Comparison of ENCODE assay signal across 8 mouse cellular contexts in the genomic region with DNA sequence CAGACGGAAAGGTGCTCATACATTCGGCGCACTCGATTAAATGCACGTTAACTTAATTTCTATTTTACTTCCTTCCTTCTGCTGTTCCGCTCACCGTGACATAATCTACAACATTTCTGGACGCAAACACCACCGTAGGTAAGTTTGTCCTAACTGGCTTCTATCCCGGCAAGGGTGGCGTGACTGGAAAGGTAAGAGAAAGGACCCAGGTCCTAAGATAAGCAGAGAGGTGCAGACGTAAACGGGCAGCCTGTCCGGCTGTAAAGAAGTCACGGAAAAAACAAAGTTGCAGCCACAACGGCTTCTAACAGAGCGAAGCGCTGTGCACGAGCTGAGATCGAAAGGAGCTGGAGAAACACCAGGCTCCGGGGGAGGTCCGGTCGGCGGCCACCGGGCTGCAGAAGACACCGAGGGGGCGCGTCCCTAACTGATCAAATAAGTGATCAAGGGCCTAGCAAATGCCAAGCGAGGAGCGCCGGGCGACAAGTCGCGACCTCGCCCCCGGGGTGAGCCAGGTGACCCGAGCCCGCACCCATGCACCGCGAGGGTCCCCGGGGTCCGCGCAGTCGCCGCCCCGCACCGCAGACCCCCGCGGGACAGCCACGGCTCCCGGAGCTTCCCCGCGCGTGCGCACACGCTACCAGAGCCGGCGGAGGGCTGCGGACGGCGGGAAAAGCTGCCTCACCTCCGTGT. TPM values are rescaled to one million over a fixed set of nuclear protein-coding genes. Genes with fewer than 3 reads are reported as not detected.
DNase-seq lines count a peak whose midpoint lies in the region; ATAC-seq and TF ChIP-seq lines count a peak whose summit lies in the region.

No protein-coding gene starts in this region.

- H3K4me3 ChIP-seq in heart, embryonic 13.5 days = peak overlapping the region; percentile 81
- H3K4me3 ChIP-seq in C2C12 (ENCODE audit: insufficient read depth, poor library complexity, severe bottlenecking) = peak overlapping the region; percentile 92
- peak overlapping the region; percentile 93 for H3K4me3 ChIP-seq in hindbrain, embryonic 16.5 days (ENCODE audit: low read length)
- peak overlapping the region; percentile 90 for H3K4me3 ChIP-seq in midbrain, embryonic 10.5 days

- 2% methylated on average over 60 of the region's 62 CpGs for WGBS in heart, embryonic 13.5 days
- WGBS in hindbrain, embryonic 16.5 days = 1% methylated on average over 59 of the region's 62 CpGs
- WGBS in midbrain, embryonic 10.5 days = 2% methylated on average over 62 of the region's 62 CpGs

- peak overlapping the region; percentile 96 for H3K27ac ChIP-seq in heart, embryonic 13.5 days (replicated peaks)
- peak overlapping the region; percentile 97 for H3K27ac ChIP-seq in hindbrain, embryonic 16.5 days (ENCODE audit: low read depth, low read length)
- peak overlapping the region; percentile 96 for H3K27ac ChIP-seq in midbrain, embryonic 10.5 days (replicated peaks)

- H3K79me3 ChIP-seq in C2C12 (ENCODE audit: low read depth) = peaks cover 45% of the 10 kb centered on the region

- H3ac ChIP-seq in C2C12 (ENCODE audit: control insufficient read depth, insufficient read length, low read depth) = peak overlapping the region; percentile 100

- peaks cover 25% of the 10 kb centered on the region for H3K4me1 ChIP-seq in heart, embryonic 13.5 days
- H3K4me1 ChIP-seq in hindbrain, embryonic 16.5 days (ENCODE audit: control insufficient read depth, insufficient read depth, low read depth, low read length) = peaks cover 21% of the 10 kb centered on the region
- H3K4me1 ChIP-seq in midbrain, embryonic 10.5 days = peaks cover 26% of the 10 kb centered on the region

- H3K9me3 ChIP-seq in heart, embryonic 13.5 days = no peaks in the 10 kb centered on the region
- no peaks in the 10 kb centered on the region for H3K9me3 ChIP-seq in hindbrain, embryonic 16.5 days (ENCODE audit: control insufficient read depth, low read length)
- no peaks in the 10 kb centered on the region for H3K9me3 ChIP-seq in midbrain, embryonic 10.5 days (replicated peaks)

- peak; percentile 61 for ATAC-seq in heart, embryonic 13.5 days (ENCODE audit: extremely low read depth, insufficient number of reproducible peaks, low FRiP score, low TSS enrichment)
- peak; percentile 12; the same call in 1 of the 2 replicates for ATAC-seq in common myeloid progenitor, adult 5-6 weeks (replicated peaks; ENCODE audit: low read depth, poor library complexity, severe bottlenecking)
- ATAC-seq in hindbrain, embryonic 16.5 days = peak; percentile 81

- peaks cover 20% of the 10 kb centered on the region for H3K36me3 ChIP-seq in heart, embryonic 13.5 days
- peaks cover 18% of the 10 kb centered on the region for H3K36me3 ChIP-seq in C2C12 (ENCODE audit: control insufficient read depth, insufficient read depth)
- no peaks in the 10 kb centered on the region for H3K36me3 ChIP-seq in hindbrain, embryonic 16.5 days (ENCODE audit: control insufficient read depth, insufficient read depth, low read length)
- H3K36me3 ChIP-seq in midbrain, embryonic 10.5 days = peaks cover 16% of the 10 kb centered on the region; the same call in 1 of the 2 replicates

- H3K79me2 ChIP-seq in C2C12 (ENCODE audit: control insufficient read depth, insufficient read depth) = peaks cover 70% of the 10 kb centered on the region

- H3K27me3 ChIP-seq in heart, embryonic 13.5 days (replicated peaks) = no peaks in the 10 kb centered on the region
- H3K27me3 ChIP-seq in C2C12 (ENCODE audit: control insufficient read depth, insufficient read depth, insufficient read length) = no peaks in the 10 kb centered on the region
- no peaks in the 10 kb centered on the region for H3K27me3 ChIP-seq in hindbrain, embryonic 16.5 days (replicated peaks; ENCODE audit: control insufficient read depth, insufficient read depth, low read length)
- H3K27me3 ChIP-seq in midbrain, embryonic 10.5 days (ENCODE audit: low read depth, poor library complexity, severe bottlenecking) = no peaks in the 10 kb centered on the region

- no peak for DNase-seq in heart, adult 11 months
- no peak for DNase-seq in midbrain, embryonic 10.5 days (ENCODE audit: low spot score)
- no peak for DNase-seq in MN1 (ENCODE audit: low spot score)
- DNase-seq in ovary, adult 18-20 months (ENCODE audit: low spot score) = no peak

- H3K9ac ChIP-seq in heart, embryonic 13.5 days = peak overlapping the region; percentile 95
- H3K9ac ChIP-seq in hindbrain, embryonic 16.5 days (ENCODE audit: low read depth, low read length) = peak overlapping the region; percentile 88

- peak overlapping the region; percentile 91 for H3K4me2 ChIP-seq in heart, embryonic 13.5 days
- H3K4me2 ChIP-seq in hindbrain, embryonic 16.5 days (ENCODE audit: low read length) = peak overlapping the region; percentile 88

- TF ChIP-seq CTCF in C2C12 (IDR thresholded peaks at IDR 0.05; ENCODE audit: control insufficient read depth, insufficient read depth, insufficient read length) = no peak

TF ChIP-seq in C2C12, 6 proteins besides CTCF, POLR2A, EP300 and RAD21:
- no peak for TF ChIP-seq FOSL1 (IDR thresholded peaks at IDR 0.05; ENCODE audit: insufficient read depth, low read length, poor library complexity, severe bottlenecking)
- no peak for TF ChIP-seq MYOG (IDR thresholded peaks at IDR 0.05; ENCODE audit: control insufficient read depth, extremely low read depth, insufficient read length)
- TF ChIP-seq USF1 (IDR thresholded peaks at IDR 0.05; ENCODE audit: low read depth) = no peak
- no peak for TF ChIP-seq MAX (IDR thresholded peaks at IDR 0.05)
- no peak for TF ChIP-seq CEBPB (IDR thresholded peaks at IDR 0.05; ENCODE audit: low read depth)
- no peak for TF ChIP-seq MYOD1 (IDR thresholded peaks at IDR 0.05; ENCODE audit: control insufficient read depth, insufficient read length, low read depth)
TF ChIP-seq in C2C12: peak in this region for 0.

RNA-seq across cellular contexts. Expression of a gene that starts 0.7 kb away (rescaled TPM):
- 48.1 and 48.2 TPM in 2 replicates for polyA plus RNA-seq in heart, embryonic 13.5 days (2015; fragmentation: Nextera tagmentation; extraction: Ambion mirVana)
- 28.3 TPM for polyA plus RNA-seq in C2C12 (2012; fragmentation: generic; extraction: Trizol)
- 128 and 141 TPM in 2 replicates for total RNA-seq in common myeloid progenitor, adult 5-6 weeks (2017)
- 54.7 and 57.0 TPM in 2 replicates for polyA plus RNA-seq in hindbrain, embryonic 16.5 days (2015; fragmentation: Nextera tagmentation; extraction: Ambion mirVana)
- 67.9 and 68.3 TPM in 2 replicates for polyA plus RNA-seq in midbrain, embryonic 10.5 days (2016; fragmentation: Nextera tagmentation; extraction: Ambion mirVana)

RNA-seq across cellular contexts. Expression of a gene that starts 42.4 kb away (rescaled TPM):
- polyA plus RNA-seq in heart, embryonic 13.5 days (2015; fragmentation: Nextera tagmentation; extraction: Ambion mirVana) = 0.98 and 1.1 TPM in 2 replicates
- 0.11 TPM for polyA plus RNA-seq in C2C12 (2012; fragmentation: generic; extraction: Trizol)
- 1.6 TPM in 1 of 2 replicates, not detected in the other for total RNA-seq in common myeloid progenitor, adult 5-6 weeks (2017)
- 2.4 and 3.5 TPM in 2 replicates for polyA plus RNA-seq in hindbrain, embryonic 16.5 days (2015; fragmentation: Nextera tagmentation; extraction: Ambion mirVana)
- 0.42 and 0.71 TPM in 2 replicates for polyA plus RNA-seq in midbrain, embryonic 10.5 days (2016; fragmentation: Nextera tagmentation; extraction: Ambion mirVana)

Comparison
In these comparisons a context has a peak if more than half of its experiments do, and no peak if none do; other contexts are left out.
1. ATAC-seq: peak in every context shown above with its lines; median percentile 81 in hindbrain, embryonic 16.5 days; 61 in heart, embryonic 13.5 days; 12 in common myeloid progenitor, adult 5-6 weeks.